Mouse (Mus musculus) CH12.LX (cell line): ENCODE measurements around the gene Mfrp. TPM values are rescaled to one million over a fixed set of nuclear protein-coding genes. Genes with fewer than 3 reads are reported as not detected.
A peak's percentile ranks its signal among the peaks of the same experiment; 100 is the strongest.

Source experiments
- DNase-seq: peaks from one replicate; pipeline ENCODE4 v3.0.0-alpha.2; 2013; ENCODE audit errors: extremely low read depth
- H3K27ac ChIP-seq: 2 replicates; pipeline ENCODE4 v1.5.1; 2012; ENCODE audit warnings: low read depth, mild to moderate bottlenecking, control low read depth, moderate library complexity; ENCODE audit not compliant: insufficient read depth
- H3K27me3 ChIP-seq: replicated peaks from 2 replicates; pipeline ENCODE3; 2012; ENCODE audit warnings: inconsistent platforms
- H3K36me3 ChIP-seq, 2 experiments: replicated peaks in 1 of 2; 2 replicates each; pipeline versions ENCODE3 to v1.6.1; 2012; ENCODE audit warnings: inconsistent platforms in 1 of 2, low read length in 1 of 2, mild to moderate bottlenecking in 1 of 2, mixed read lengths in 1 of 2, moderate library complexity in 1 of 2; ENCODE audit not compliant: control insufficient read depth in 1 of 2, insufficient read depth in 1 of 2
- H3K4me1 ChIP-seq, 2 experiments: 2 replicates each; pipeline ENCODE4 v1.6.1; 2012; ENCODE audit warnings: inconsistent platforms in 1 of 2, moderate library complexity in 1 of 2; ENCODE audit not compliant: insufficient read depth in 2 of 2, control insufficient read depth in 1 of 2
- H3K4me2 ChIP-seq: 2 replicates; pipeline ENCODE4 v1.6.1; 2012; ENCODE audit warnings: low read depth, mild to moderate bottlenecking, control low read depth; ENCODE audit not compliant: poor library complexity, insufficient read depth, severe bottlenecking
- H3K4me3 ChIP-seq, 3 experiments: fragments of 150-350 bp in 1 of 3; sonication (generic) in 1 of 3; replicated peaks in 1 of 3; 2 replicates each; pipeline versions ENCODE3 to v1.5.1; 2011 to 2012; ENCODE audit warnings: low read depth in 2 of 3, low read length in 2 of 3, mild to moderate bottlenecking in 2 of 3, moderate library complexity in 2 of 3, control low read depth in 1 of 3, improper control_type of control experiment in 1 of 3, inconsistent platforms in 1 of 3, mixed read lengths in 1 of 3; ENCODE audit not compliant: poor library complexity in 1 of 3
- H3K79me2 ChIP-seq: replicated peaks from 2 replicates; pipeline ENCODE4 v1.6.1; 2012; ENCODE audit warnings: mild to moderate bottlenecking, moderate library complexity; ENCODE audit not compliant: control insufficient read depth, poor library complexity, insufficient read depth, severe bottlenecking; ENCODE audit errors: extremely low read depth
- H3K9ac ChIP-seq: 2 replicates; pipeline ENCODE4 v1.6.1; 2012; ENCODE audit warnings: low read depth, mild to moderate bottlenecking, control low read depth, moderate library complexity; ENCODE audit not compliant: insufficient read depth
- H3K9me3 ChIP-seq: replicated peaks from 2 replicates; pipeline ENCODE3; 2012; ENCODE audit warnings: low read length, inconsistent platforms, mixed read lengths
- BHLHE40 ChIP-seq: IDR thresholded peaks from 2 replicates; pipeline ENCODE4 v1.6.1; 2011; ENCODE audit warnings: mild to moderate bottlenecking, low read depth, low read length, improper control_type of control experiment
- CHD1 ChIP-seq: IDR thresholded peaks from 2 replicates; pipeline ENCODE4 v1.6.1; 2012; ENCODE audit warnings: low read depth, low read length, improper control_type of control experiment, inconsistent platforms
- CHD2 ChIP-seq: IDR thresholded peaks from 2 replicates; pipeline ENCODE4 v1.6.1; 2011; ENCODE audit warnings: low read length, improper control_type of control experiment
- CTCF ChIP-seq, 2 experiments: IDR thresholded peaks in 1 of 2; conservative IDR thresholded peaks in 1 of 2; 2 replicates each; pipeline ENCODE4 v1.5.1; 2011 to 2012; ENCODE audit warnings: low read depth in 2 of 2, low read length in 2 of 2, improper control_type of control experiment in 1 of 2, inconsistent platforms in 1 of 2, mild to moderate bottlenecking in 1 of 2, moderate library complexity in 1 of 2
- ELF1 ChIP-seq: IDR thresholded peaks from 2 replicates; pipeline ENCODE4 v1.6.1; 2014; ENCODE audit warnings: low read depth, mild to moderate bottlenecking, inconsistent platforms, low read length, improper control_type of control experiment
- ETS1 ChIP-seq: conservative IDR thresholded peaks from 2 replicates; pipeline ENCODE4 v1.6.1; 2012; ENCODE audit warnings: low read depth, mild to moderate bottlenecking, inconsistent platforms, low read length, improper control_type of control experiment, moderate library complexity
- HCFC1 ChIP-seq: IDR thresholded peaks from 2 replicates; pipeline ENCODE4 v1.6.1; 2012; ENCODE audit warnings: low read depth, mild to moderate bottlenecking, inconsistent platforms, low read length, improper control_type of control experiment
- JUN ChIP-seq: IDR thresholded peaks from 2 replicates; pipeline ENCODE4 v1.6.1; 2011; ENCODE audit warnings: low read depth, mild to moderate bottlenecking, low read length, improper control_type of control experiment, moderate library complexity; ENCODE audit not compliant: insufficient read depth
- JUND ChIP-seq: conservative IDR thresholded peaks from 2 replicates; pipeline ENCODE4 v1.6.1; 2011; ENCODE audit warnings: low read depth, low read length, improper control_type of control experiment
- KAT2A ChIP-seq: IDR thresholded peaks from 2 replicates; pipeline ENCODE4 v1.6.1; 2012; ENCODE audit warnings: low read length, improper control_type of control experiment, inconsistent platforms; ENCODE audit not compliant: insufficient replicate concordance
- MAX ChIP-seq: IDR thresholded peaks from 2 replicates; pipeline ENCODE4 v1.6.1; 2011; ENCODE audit warnings: low read length, improper control_type of control experiment
- MAZ ChIP-seq: IDR thresholded peaks from 2 replicates; pipeline ENCODE4 v1.6.1; 2012; ENCODE audit warnings: low read depth, mild to moderate bottlenecking, inconsistent platforms, low read length, improper control_type of control experiment, moderate library complexity
- MEF2A ChIP-seq: IDR thresholded peaks from 2 replicates; pipeline ENCODE4 v1.6.1; 2014; ENCODE audit warnings: low read depth, mild to moderate bottlenecking, inconsistent platforms, low read length, improper control_type of control experiment, borderline replicate concordance
- MYC ChIP-seq: IDR thresholded peaks from 2 replicates; pipeline ENCODE4 v1.6.1; 2011; ENCODE audit warnings: low read depth, mild to moderate bottlenecking, improper control_type of control experiment, low read length
- NELFE ChIP-seq: IDR thresholded peaks from 2 replicates; pipeline ENCODE4 v1.6.1; 2011; ENCODE audit warnings: low read depth, low read length, improper control_type of control experiment
- NRF1 ChIP-seq: IDR thresholded peaks from 2 replicates; pipeline ENCODE4 v1.6.1; 2014; ENCODE audit warnings: low read depth, mild to moderate bottlenecking, inconsistent platforms, low read length, improper control_type of control experiment, moderate library complexity
- PAX5 ChIP-seq: IDR thresholded peaks from 2 replicates; pipeline ENCODE4 v1.6.1; 2012; ENCODE audit warnings: low read length, inconsistent platforms, mixed read lengths
- POLR2A ChIP-seq: IDR thresholded peaks from 2 replicates; pipeline ENCODE4 v1.6.1; 2011; ENCODE audit warnings: low read depth, mild to moderate bottlenecking, improper control_type of control experiment, low read length
- RAD21 ChIP-seq: IDR thresholded peaks from 2 replicates; pipeline ENCODE4 v1.6.1; 2011; ENCODE audit warnings: low read depth, mild to moderate bottlenecking, low read length, improper control_type of control experiment, moderate library complexity
- RCOR1 ChIP-seq: conservative IDR thresholded peaks from 2 replicates; pipeline ENCODE4 v1.6.1; 2012; ENCODE audit warnings: low read depth, mild to moderate bottlenecking, inconsistent platforms, low read length, improper control_type of control experiment
- SIN3A ChIP-seq: IDR thresholded peaks from 2 replicates; pipeline ENCODE4 v1.6.1; 2012; ENCODE audit warnings: low read length, improper control_type of control experiment, inconsistent platforms
- SMC3 ChIP-seq: IDR thresholded peaks from 2 replicates; pipeline ENCODE4 v1.6.1; 2011; ENCODE audit warnings: low read depth, low read length, improper control_type of control experiment
- USF1 ChIP-seq: IDR thresholded peaks from 2 replicates; pipeline ENCODE4 v1.6.1; 2014; ENCODE audit warnings: low read depth, mild to moderate bottlenecking, inconsistent platforms, low read length, improper control_type of control experiment
- ZC3H11A ChIP-seq: IDR thresholded peaks from 2 replicates; pipeline ENCODE4 v1.6.1; 2012; ENCODE audit warnings: low read depth, mild to moderate bottlenecking, inconsistent platforms, low read length, improper control_type of control experiment
- ZKSCAN1 ChIP-seq: IDR thresholded peaks from 2 replicates; pipeline ENCODE4 v1.6.1; 2012; ENCODE audit warnings: low read depth, inconsistent platforms, low read length, improper control_type of control experiment, borderline replicate concordance
- ZNF384 ChIP-seq: IDR thresholded peaks from 2 replicates; pipeline ENCODE4 v1.6.1; 2012; ENCODE audit warnings: low read depth, low read length, improper control_type of control experiment, inconsistent platforms
- dilution Hi-C: fragments of 300-500 bp; cut with MboI; formaldehyde crosslinking; loops from 2 replicates; pipeline ENCODE4 v1.14.3; 2020; ENCODE audit warnings: low sequenced_read_pairs; ENCODE audit not compliant: extremely low pct_unique_long_range_greater_than_20kb, extremely low pct_ligation_motif_present
- in situ Hi-C: fragments of 300-500 bp; cut with MboI; formaldehyde crosslinking; loops from 3 replicates; pipeline ENCODE4 v1.14.3; 2019; ENCODE audit warnings: low sequenced_read_pairs, low pct_ligation_motif_present, low pct_unique_long_range_greater_than_20kb, mixed read lengths
- polyA plus RNA-seq: library from polyadenylated mRNA; unstranded; fragments of >175 nt; gene quantifications from 2 replicates; pipeline ENCODE4 v1.2.1, GENCODE M21; 2012; ENCODE audit warnings: low read depth; ENCODE audit not compliant: insufficient read length
- total RNA-seq, 2 experiments: library from RNA; depleted of rRNA; stranded (reverse); fragments of 300-350 nt in 1 of 2; fragments of >200 nt in 1 of 2; gene quantifications; 2 replicates each; pipeline ENCODE4 v1.2.3; 2012 to 2014

Gene Mfrp
- total and polyA plus RNA-seq, 3 experiments: not detected

GRCm38 (mm10) chr9:44087761-44088455, 13.6 kb upstream of the Mfrp start (continued):
- TF ChIP-seq JUN (no peak), RCOR1 (no peak), JUND (no peak), NELFE (no peak), KAT2A (no peak), BHLHE40 (peak; percentile 68), MAX (peak; percentile 84), ELF1 (no peak), PAX5 (no peak), RAD21 (no peak), ETS1 (peak; percentile 56), USF1 (no peak), CHD2 (no peak), ZKSCAN1 (no peak), CHD1 (no peak)
- TF ChIP-seq, all 38 proteins: peak for 15

- DNase-seq: peak; percentile 37
- Histone ChIP-seq H3K9ac (no peak overlapping the region), H3K79me2 (no peaks in the 10 kb centered on the region), H3K4me1 (peaks cover 19 to 66% of the 10 kb centered on the region in 2 experiments), H3K27me3 (peaks cover 26% of the 10 kb centered on the region), H3K27ac (peak overlapping the region; percentile 3; the same call in 1 of the 2 replicates), H3K9me3 (no peaks in the 10 kb centered on the region), H3K4me3 (peak overlapping the region in 1 of 3 experiments; percentile 8), H3K4me2 (peak overlapping the region; percentile 8), H3K36me3 (peaks cover 3 to 19% of the 10 kb centered on the region in 2 experiments)
- TF ChIP-seq POLR2A (no peak), MAX (no peak), NRF1 (no peak), MEF2A (no peak), HCFC1 (no peak), PAX5 (no peak), MAZ (0 out of 2 replicates have a peak, but pooled peaks have one; percentile 44), ZNF384 (no peak), ELF1 (0 out of 2 replicates have a peak, but pooled peaks have one; percentile 24), ZC3H11A (no peak), CTCF (conservative IDR thresholded peaks at IDR 0.05 in 1 of 2, IDR thresholded peaks at IDR 0.05 in 1 of 2; ENCODE audit: low read depth in 2 of 2, low read length in 2 of 2) (no peak), SMC3 (no peak), SIN3A (no peak), ZKSCAN1 (no peak), MYC (no peak), CHD1 (no peak)
- in situ Hi-C loops (no loop called here), dilution Hi-C loops (no loop called here)
Measured at GRCm38 (mm10) chr9:44088877-44089608, 12.5 kb upstream of the Mfrp start.
